Mouse (Mus musculus): Measurements from ENCODE around the gene Hhat.

GRCm38 (mm10) chr1:192799165-192799991 lies 28.4 kb upstream of the Hhat start:
- TF ChIP-seq CTCF (IDR thresholded peaks at IDR 0.05 in 2 of 3, conservative IDR thresholded peaks at IDR 0.05 in 1 of 3; ENCODE audit: control insufficient read depth in 1 of 3, insufficient read depth in 1 of 3, low read depth in 2 of 3, low read length in 3 of 3, poor library complexity in 1 of 3, severe bottlenecking in 1 of 3) (no peak), EP300 (IDR thresholded peaks at IDR 0.05; ENCODE audit: low read depth in 1 of 2, low read length in 2 of 2) (no peak), ZC3H11A (IDR thresholded peaks at IDR 0.05; ENCODE audit: low read depth, low read length) (no peak), E2F4 (IDR thresholded peaks at IDR 0.05; ENCODE audit: borderline replicate concordance, low read depth, low read length) (no peak), RAD21 (IDR thresholded peaks at IDR 0.05; ENCODE audit: low read depth, low read length) (no peak), POLR2A (IDR thresholded peaks at IDR 0.05; ENCODE audit: control insufficient read depth in 1 of 2, insufficient read depth in 1 of 2, low read depth in 1 of 2, low read length in 2 of 2, poor library complexity in 1 of 2) (no peak), UBTF (IDR thresholded peaks at IDR 0.05; ENCODE audit: borderline replicate concordance, insufficient read depth, low read depth, low read length) (no peak), POLR2AphosphoS5 (IDR thresholded peaks at IDR 0.05; ENCODE audit: borderline replicate concordance, low read depth, low read length) (no peak)

All from MEL (cell line).